ENCODE assay signal across 8 mouse cellular contexts in the genomic region with DNA sequence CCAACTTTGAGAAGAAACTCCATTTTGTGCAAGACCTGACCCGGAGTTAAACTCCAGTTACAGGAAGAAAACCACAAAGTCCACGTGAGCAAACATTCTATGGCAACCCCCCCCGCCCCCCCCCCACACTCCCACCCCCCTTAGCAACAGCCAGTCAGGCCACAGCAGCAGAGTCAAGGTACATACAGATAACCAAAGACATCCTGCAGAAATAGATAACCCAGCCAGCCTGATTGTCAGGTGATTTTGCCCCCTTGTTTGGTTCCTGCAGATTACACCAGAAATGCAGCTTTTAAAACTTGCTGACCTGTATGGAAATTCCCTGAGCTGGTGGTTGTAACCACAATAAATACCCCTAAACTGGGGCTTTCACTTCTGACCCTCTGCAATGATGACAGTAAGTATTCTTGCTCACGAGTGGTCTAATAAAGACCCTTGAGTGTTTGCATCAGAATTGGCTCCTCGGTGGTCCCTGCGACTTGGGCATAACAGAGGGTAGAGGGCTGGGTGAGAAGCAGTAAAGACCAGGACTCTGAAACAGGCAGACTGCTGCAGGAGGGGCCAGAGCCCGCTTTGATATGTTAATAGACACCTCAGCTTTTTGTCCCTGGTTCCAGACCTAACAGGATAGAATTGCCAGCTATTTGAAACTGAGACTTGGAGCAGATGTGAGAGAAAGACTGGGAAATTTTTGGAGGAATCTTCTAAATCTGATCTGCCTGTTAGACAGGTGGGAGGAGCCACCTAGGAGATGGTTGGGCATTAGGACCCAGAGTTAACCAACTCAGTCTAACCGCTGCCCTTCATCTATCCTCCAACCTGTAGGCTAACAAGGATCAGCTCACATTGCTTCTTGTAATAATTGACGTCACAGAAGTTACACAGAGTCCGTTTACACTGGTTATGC. TPM values are rescaled to one million over a fixed set of nuclear protein-coding genes. Genes with fewer than 3 reads are reported as not detected.
DNase-seq lines count a peak whose midpoint lies in the region; ATAC-seq lines count a peak whose summit lies in the region.

No protein-coding gene starts in this region.

- H3K27me3 ChIP-seq in forebrain, embryonic 16.5 days (replicated peaks; ENCODE audit: control insufficient read depth, insufficient read depth, low read length): no peaks in the 10 kb centered on the region
- no peaks in the 10 kb centered on the region for H3K27me3 ChIP-seq in splenic B cell, adult 2 months (ENCODE audit: control insufficient read depth, insufficient read depth, low read length, poor library complexity, severe bottlenecking)

- H3K4me3 ChIP-seq in forebrain, embryonic 16.5 days (replicated peaks; ENCODE audit: low read length): 0 out of 2 replicates have a peak overlapping the region, but pooled peaks have one; percentile 3

- 8% methylated on average over 10 of the region's 10 CpGs for WGBS in forebrain, embryonic 16.5 days

- no peaks in the 10 kb centered on the region for H3K9me3 ChIP-seq in forebrain, embryonic 16.5 days (ENCODE audit: control insufficient read depth, low read length)

- H3K9ac ChIP-seq in forebrain, embryonic 16.5 days (replicated peaks; ENCODE audit: low read depth, low read length): no peak overlapping the region

- peak overlapping the region; percentile 12 for H3K4me2 ChIP-seq in forebrain, embryonic 16.5 days (ENCODE audit: low read length)

- H3K4me1 ChIP-seq in forebrain, embryonic 16.5 days (replicated peaks; ENCODE audit: control insufficient read depth, insufficient read depth, low read length): 0 out of 2 replicates have a peak, but pooled peaks cover 5% of the 10 kb centered on the region

- no peaks in the 10 kb centered on the region for H3K36me3 ChIP-seq in forebrain, embryonic 16.5 days (ENCODE audit: control insufficient read depth, insufficient read depth)
- H3K36me3 ChIP-seq in splenic B cell, adult 2 months (ENCODE audit: control insufficient read depth, insufficient read depth, low read length, poor library complexity, severe bottlenecking): no peaks in the 10 kb centered on the region

- intact Hi-C loops in gastrocnemius, postnatal 14 days (cut with DNase I; ENCODE audit: low total_unique reads): no loop called here

- H3K27ac ChIP-seq in forebrain, embryonic 16.5 days (ENCODE audit: low read length): no peak overlapping the region

- DNase-seq in gastrocnemius, adult 18-20 months (ENCODE audit: low spot score): peak; percentile 3
- DNase-seq in gastrocnemius, postnatal 14 days: no peak
- DNase-seq in adrenal gland, postnatal 10 days: peak; percentile 17
- peak; percentile 66 to 81 for DNase-seq in kidney, adult 8-10 months
- DNase-seq in lung, postnatal 25 days (ENCODE audit: low spot score): peak; percentile 51
- DNase-seq in splenic B cell, adult 2 months (ENCODE audit: low read depth, low spot score): peak; percentile 59
- no peak for DNase-seq in layer of hippocampus, adult 8-10 months (ENCODE audit: low spot score in 2 of 2)

- ATAC-seq in forebrain, embryonic 16.5 days: peak; percentile 71

RNA-seq across cellular contexts. Expression of gene Gm47985, which starts 5.1 kb away (rescaled TPM):
- total RNA-seq in gastrocnemius, adult 18-20 months (2021): under 1 TPM in 1 of 2 experiments, not detected in 1; 0.26 TPM
- total RNA-seq in gastrocnemius, postnatal 14 days (2021): under 1 TPM in 1 of 2 experiments, not detected in 1; 0.23 TPM
- not detected for total RNA-seq in adrenal gland, postnatal 10 days (2021)
- polyA plus RNA-seq in forebrain, embryonic 16.5 days (2015; fragmentation: Nextera tagmentation; extraction: Ambion mirVana): not detected in 2 replicates
- under 1 TPM in 1 of 4 experiments, not detected in 3; 0.25 TPM for total RNA-seq in layer of hippocampus, adult 8-10 months (2022)

RNA-seq across cellular contexts. Expression of gene Gm8947, which starts 14.9 kb away (rescaled TPM):
- total RNA-seq in gastrocnemius, adult 18-20 months (2021): under 1 TPM in 1 of 2 experiments, not detected in 1; 0.17 TPM
- under 1 TPM in 1 of 2 experiments, not detected in 1; 0.20 TPM for total RNA-seq in gastrocnemius, postnatal 14 days (2021)
- not detected for total RNA-seq in adrenal gland, postnatal 10 days (2021)
- not detected in 2 replicates for polyA plus RNA-seq in forebrain, embryonic 16.5 days (2015; fragmentation: Nextera tagmentation; extraction: Ambion mirVana)
- total RNA-seq in layer of hippocampus, adult 8-10 months (2022): not detected

RNA-seq across cellular contexts. Expression of gene Gm47995, which starts 21.0 kb away (rescaled TPM):
- under 1 TPM in 1 of 2 experiments, not detected in 1; 0.31 TPM for total RNA-seq in gastrocnemius, adult 18-20 months (2021)
- total RNA-seq in gastrocnemius, postnatal 14 days (2021): under 1 TPM in 1 of 2 experiments, not detected in 1; 0.27 TPM
- not detected for total RNA-seq in adrenal gland, postnatal 10 days (2021)
- polyA plus RNA-seq in forebrain, embryonic 16.5 days (2015; fragmentation: Nextera tagmentation; extraction: Ambion mirVana): not detected in 2 replicates
- total RNA-seq in layer of hippocampus, adult 8-10 months (2022): not detected

RNA-seq across cellular contexts. Expression of gene 3110040M04Rik, which starts 26.6 kb away (rescaled TPM):
- total RNA-seq in gastrocnemius, adult 18-20 months (2021): under 1 TPM in 1 of 2 experiments, not detected in 1; 0.38 TPM
- not detected for total RNA-seq in gastrocnemius, postnatal 14 days (2021)
- not detected for total RNA-seq in adrenal gland, postnatal 10 days (2021)
- not detected in 2 replicates for polyA plus RNA-seq in forebrain, embryonic 16.5 days (2015; fragmentation: Nextera tagmentation; extraction: Ambion mirVana)
- total RNA-seq in layer of hippocampus, adult 8-10 months (2022): not detected

RNA-seq across cellular contexts. Expression of gene Gm47996, which starts 32.6 kb away (rescaled TPM):
- under 1 TPM in 1 of 2 experiments, not detected in 1; 0.28 TPM for total RNA-seq in gastrocnemius, adult 18-20 months (2021)
- total RNA-seq in gastrocnemius, postnatal 14 days (2021): not detected
- not detected for total RNA-seq in adrenal gland, postnatal 10 days (2021)
- not detected in 2 replicates for polyA plus RNA-seq in forebrain, embryonic 16.5 days (2015; fragmentation: Nextera tagmentation; extraction: Ambion mirVana)
- total RNA-seq in layer of hippocampus, adult 8-10 months (2022): not detected

Comparison
In these comparisons a context has a peak if more than half of its experiments do, and no peak if none do; other contexts are left out.
1. DNase-seq: peak in gastrocnemius, adult 18-20 months (single experiment), adrenal gland, postnatal 10 days (single experiment), kidney, adult 8-10 months (2 of 2), lung, postnatal 25 days (single experiment) and splenic B cell, adult 2 months (single experiment); none in gastrocnemius, postnatal 14 days (single experiment) and layer of hippocampus, adult 8-10 months (0 of 2).